Mouse (Mus musculus) A20 (cell line): ENCODE measurements around the gene 1700029F12Rik.

ENCODE experiments used
- DNase-seq: peaks from one replicate; pipeline ENCODE4 v3.0.0-alpha.2; 2011; ENCODE audit warnings: low read depth, low spot score

1700029F12Rik gene

DNA sequence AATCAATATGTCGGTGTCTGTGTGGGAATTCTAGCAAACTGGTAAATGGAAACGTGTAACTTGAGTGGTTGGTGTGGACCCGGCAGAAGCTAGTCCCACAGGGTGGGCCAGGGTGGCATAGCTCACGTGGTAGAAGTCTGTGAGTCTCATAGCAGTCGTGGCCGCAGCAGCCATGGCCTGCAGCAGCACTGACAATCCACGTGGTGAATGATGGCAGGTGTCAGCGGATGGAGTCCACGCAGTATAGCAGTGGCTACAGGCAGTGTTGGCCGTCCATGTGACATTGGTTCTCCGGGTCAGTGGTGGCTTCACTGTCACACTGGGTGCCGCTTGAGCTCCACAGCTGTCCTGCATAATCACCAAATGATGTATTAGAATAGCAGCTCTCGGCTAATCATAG is 4.1 kb downstream of the 1700029F12Rik start:
- no peak for DNase-seq

DNA sequence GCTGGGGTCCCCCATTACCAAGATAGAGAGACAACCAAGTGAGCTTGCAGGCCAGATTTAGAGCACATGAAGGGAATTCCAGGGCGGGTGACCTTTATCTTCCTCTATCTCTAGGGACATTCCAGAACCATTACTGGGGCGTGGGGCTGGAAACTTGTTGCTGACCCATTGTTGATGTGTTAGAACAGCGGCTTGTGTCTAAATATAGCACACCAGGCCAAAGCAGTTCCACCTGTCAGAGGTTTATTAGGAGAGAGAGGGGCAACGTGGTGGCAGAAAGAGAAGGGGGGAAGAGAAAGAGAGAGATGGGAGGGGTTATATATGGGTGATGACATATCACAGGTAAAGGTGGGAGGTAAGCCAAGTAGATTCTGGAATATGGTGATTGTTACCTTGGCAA is 12.3 kb downstream of the 1700029F12Rik start:
- DNase-seq, result no peak

DNA sequence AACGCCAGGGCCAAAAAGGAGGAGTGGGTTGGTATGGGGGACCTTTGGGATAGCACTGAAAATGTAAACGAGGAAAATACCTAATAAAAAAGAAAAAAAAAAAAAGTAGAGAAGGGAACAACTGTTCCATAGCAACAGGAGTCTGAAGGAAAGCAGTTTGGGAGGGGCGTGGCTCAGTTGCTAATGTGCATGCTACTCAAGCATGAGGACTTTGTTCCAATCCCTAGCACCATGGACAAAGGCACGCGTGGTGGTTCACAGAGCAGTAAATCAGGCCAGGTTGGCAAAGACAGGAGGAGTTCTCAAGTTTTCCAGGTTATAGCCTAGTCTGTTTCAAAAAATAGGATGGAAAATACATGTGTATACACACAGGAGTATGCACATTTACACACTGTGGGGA is 14.0 kb downstream of the 1700029F12Rik start:
- DNase-seq, result no peak

DNA sequence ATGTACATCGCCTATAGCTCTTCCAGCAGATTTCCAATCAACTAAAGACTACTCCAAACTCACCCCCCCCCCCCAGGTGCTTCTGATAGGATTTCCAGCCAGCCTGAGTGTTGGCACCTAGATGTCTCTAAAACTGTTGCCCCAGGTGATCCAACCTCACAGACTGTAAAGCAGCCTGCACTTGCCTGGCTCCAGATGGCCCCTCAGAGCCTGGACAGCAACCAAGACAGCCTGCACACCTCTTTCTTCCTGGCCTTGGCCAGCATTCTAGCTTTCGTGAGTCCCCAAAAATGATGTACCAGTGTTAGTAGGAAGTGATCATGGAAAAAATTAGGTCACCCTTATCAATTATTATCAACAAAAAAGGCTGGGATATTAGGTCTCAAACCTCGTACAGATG is 16.5 kb downstream of the 1700029F12Rik start:
- DNase-seq, result no peak

DNA sequence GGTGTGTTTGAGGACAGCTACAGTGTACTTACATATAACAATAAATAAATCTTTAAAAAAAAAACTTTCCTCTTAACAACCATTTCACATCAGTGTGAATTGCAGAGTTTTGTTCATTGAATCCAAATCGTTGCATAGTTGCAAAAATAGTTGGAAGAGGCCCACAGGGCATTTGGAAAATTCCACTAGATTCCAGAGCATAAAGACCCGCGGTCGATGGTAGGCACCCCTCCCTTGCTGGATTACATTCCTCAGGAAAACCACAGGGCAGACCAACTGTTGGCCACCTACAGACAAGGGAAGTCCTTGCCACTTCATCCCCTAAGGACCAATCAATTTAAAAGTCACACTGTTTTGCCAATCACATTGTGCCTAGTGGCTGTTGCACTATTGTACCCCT is 19.8 kb downstream of the 1700029F12Rik start:
- DNase-seq, result no peak

DNA sequence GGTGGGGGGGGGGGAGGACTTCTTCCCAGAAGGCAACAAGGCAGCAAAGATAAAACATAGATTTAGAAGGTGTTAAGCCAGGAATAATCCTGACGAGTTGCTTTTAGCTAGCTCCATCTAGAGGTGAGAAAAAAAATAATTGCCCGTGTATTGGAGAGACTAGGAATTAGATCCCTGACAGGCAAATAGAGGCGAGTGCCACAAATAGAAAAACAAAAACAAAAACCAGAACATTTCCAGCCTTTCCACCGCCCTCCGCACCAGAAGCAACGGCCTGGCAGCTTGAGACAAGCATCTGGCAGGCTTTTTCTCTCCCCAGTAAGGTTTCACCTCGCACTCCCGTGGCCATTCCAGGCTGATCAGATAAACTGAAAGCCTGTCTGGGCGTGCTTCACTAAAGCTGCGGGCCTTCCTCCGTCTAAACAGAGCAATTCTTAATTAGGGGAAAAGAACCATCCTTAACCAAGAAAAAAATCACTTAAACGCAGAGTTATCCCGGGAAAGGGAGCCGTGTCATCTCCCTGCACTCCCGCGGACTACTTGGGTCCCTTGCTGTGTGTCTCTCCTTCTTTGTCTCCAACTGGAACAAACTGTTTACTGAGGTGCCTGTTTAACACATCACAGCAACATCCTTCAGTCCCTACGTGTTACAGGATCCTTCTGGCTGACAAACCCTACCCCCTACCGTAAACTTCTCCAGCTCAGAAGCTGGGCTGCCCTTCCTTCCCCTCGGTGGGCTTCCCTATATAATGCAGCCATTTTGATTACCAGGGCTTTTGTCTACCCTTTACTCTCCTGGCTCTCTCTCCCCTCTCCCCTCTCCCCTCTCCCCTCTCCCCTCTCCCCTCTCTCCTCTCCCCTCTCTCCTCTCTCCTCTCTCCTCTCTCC is 25.7 kb downstream of the 1700029F12Rik start:
- DNase-seq, result no peak

DNA sequence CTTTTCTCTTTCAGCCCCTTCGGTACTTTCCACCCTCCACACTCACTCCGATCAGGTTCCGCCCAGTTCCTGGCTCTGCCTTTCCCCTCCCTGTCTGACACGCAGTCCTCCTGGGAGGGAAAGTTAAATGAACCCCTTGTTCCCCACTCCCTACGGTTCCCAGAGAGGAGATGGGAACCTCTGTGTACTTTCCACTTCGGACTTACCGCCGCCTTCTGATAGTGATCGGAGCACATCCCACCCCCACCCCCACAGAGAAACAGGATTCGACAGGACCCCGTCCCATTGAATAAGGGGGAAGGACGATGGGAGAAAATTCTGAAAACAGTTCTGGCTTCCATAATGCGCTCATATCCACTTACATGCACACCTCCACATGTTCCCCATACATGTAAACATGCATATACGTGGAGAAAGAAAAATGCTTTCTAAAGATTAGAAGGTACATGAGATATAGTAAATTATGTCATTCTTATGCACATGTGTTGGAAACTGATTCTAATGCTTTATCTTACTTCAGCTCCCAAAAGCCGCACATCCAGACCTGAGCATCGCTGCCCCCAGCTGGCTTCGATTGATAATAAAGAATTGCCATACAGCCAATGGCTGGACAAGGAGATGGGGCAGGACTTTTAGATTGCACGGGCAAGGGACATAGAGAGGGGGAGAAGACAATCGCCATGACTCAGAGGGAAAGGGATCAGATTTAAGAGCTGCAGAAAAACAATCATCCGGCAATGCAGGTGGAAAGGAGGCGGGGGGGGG is 26.5 kb downstream of the 1700029F12Rik start:
- DNase-seq, result no peak

DNA sequence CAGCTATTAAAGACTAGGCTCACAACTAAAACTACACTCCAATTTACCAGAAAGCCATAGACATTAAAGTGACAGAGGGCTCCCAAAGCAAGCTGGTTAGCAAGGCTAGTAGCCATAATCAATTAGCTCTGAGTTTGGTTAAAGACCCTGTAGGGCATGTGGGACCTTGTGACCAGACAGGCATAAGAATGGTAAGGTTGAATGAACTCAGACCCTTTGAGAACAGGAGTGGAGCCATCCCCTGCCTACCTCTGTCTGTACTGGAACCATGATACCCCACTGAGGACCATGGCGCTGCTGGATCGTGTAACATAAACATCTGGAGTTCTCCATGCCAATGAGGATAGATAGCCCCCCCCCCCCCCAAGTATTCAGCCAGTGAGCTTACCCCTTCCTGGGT is 27.4 kb downstream of the 1700029F12Rik start:
- DNase-seq, result no peak

DNA sequence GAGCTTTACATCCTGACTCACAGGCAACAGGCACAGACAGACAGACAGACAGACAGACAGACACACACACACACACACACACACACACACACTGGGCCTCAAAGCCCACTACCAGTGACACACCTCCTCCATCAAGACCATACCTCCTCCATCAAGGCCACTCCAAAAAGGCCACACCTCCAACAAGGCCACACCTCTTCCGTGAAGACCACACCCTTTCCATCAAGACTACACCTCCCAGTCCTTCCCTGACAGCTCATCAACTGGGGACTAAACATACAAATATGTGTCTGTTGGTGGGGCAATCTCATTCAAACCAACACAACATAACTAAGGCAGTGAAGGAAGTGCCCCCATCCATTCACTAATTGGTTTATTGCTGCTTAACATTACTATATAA is 37.1 kb downstream of the 1700029F12Rik start:
- no peak for DNase-seq

DNA sequence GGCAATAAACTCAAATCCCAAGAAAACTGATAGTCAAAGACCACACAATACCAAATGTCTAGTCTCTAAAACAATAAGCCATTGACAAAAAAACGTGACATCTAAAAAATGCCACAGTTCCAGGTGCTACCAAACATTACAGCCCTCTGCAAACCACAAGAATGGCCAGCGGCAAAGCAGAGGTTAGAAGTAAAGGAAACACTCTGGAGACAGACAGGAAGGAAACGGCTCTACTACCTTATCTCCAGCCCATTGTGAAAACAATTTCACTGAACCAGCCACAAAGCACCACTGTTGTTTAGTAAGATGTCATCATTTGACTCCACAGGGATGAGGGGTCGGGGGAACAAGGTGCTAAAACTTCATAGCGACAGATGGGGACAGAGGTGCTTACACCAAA is 38.9 kb downstream of the 1700029F12Rik start:
- DNase-seq, result no peak

DNA sequence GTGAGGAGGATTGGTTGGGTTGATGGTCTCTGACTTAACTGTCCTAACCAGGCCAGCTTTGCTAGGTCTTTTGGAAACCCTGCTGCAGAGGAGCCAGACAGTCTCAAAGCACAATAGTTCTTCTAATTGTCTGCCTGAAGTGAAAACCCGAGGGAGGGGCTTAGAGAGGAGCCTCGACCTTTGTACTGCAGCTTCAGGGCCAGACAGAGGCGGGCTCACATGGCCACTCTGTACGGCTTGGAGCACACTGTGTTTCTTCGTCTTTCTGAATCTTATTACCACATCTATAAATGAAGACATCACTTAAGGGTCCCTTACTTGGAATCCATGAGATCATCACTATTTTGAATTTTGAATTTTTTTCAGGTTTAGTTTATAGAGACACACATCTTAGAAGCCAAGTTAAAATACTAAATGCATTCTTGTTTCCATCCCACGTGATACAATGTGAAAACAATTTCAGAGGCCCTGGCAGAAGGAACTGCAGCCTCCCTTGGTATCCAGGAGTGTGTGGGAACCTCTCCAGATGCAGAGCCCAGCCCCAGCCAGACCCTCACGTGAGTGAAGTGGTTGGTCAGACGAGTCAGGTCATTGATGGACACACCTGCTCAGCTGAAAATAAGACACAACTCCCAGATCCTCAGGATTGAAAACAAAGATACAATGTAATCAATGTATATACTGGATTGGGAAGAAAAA is 40.7 kb downstream of the 1700029F12Rik start:
- DNase-seq, result no peak

DNA sequence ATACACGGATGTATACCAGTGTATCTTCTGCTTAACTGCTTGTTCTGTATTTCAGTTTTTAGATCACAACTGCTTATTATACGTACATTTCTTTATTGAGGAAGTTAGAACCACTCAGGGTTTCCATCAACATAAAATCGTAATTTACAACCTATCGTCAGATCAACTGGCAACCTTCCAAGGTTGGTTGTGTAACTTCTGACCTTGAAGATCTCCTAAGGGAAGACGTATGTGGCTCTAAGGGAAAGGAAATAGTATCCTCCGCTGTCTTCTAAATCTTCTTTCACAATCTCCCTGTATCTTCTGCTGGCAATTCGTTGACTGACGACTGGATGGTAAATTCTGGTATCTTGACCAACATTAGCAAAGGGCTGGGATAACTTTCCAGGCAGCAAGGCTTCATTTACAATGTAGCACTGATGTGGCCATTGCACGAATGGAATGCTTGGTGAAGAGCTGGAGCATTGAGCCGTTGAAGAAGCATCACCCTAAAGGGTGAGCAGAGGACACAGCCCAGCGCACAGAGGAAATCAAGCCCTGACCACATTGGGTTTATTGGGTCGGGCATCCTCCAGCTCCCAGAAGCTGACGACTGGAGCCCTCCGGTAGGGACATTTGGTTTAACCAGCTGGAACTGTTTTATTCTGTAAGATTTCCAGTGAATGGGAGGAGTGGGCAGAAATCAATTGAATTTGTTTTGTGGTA is 43.4 kb downstream of the 1700029F12Rik start:
- DNase-seq, result no peak

DNA sequence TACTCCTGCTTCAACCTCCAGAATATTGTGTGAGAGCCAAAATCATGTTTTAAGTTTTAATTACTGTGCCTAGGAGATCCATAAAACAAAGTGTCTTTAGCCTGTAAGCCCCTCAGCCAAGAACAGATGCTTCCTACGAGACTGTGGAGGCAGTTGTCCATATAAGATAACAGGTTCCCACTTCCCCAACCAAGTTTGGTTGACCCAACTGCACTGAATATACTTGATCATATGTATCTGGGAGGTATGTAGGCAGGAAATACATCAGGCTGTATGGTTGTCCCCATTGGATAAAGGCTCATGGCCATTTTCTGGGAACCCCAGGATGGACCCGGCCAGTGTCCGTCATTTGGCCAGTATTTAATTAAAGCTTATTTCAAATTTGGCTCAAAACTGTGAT is 44.1 kb downstream of the 1700029F12Rik start:
- DNase-seq, result no peak

DNA sequence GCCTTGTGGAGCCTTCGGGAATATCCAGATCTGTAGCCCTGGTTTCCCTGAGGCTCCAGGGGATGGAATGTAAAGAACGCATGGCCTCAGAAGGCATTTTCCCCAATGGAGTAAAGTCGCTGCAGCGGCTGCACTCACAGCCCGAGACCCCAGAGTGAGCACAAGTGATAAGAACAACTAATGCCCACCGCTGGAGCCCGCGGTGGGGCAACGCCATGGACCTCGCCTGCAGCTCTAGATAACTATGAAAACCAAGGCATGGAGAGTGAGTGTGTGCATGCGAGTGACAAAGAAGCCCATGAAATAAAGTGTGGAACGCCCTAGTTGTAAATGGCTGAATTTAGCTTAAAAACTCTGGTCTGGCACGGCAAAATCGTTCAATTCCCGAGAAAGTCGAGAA is 45.0 kb downstream of the 1700029F12Rik start:
- DNase-seq, result no peak

DNA sequence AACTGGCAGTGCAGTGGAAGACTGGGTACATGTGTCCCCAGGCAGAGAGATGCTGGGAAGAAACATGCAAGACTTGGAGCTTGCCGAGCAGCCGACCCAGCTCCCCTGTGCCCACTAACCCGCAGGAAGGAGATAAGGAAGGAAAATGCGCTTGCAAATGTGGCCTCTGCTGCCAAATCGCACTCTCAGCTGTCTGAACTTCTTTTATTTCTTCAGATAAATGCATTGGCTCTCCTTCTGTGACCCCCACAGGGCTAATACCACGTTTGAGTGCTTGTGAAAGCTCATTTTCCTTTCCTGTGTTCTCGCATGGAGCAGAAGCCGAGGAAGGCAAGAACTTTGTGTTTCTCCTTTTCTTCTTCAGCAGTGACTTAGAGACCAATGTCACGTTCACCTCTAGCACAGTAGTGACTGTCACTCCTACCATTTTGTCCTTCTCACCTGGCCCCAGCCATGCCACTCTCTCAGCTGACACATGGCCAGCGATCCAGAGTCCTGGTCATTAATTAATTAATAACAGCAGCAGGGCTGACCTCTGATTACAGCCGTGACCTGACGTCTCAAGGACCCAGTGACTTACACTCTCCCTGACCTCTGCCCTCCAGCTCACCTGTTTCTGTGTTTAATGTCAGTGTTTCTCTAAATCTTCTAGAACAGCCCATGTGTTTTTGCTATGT is 48.4 kb downstream of the 1700029F12Rik start:
- DNase-seq, result no peak

DNA sequence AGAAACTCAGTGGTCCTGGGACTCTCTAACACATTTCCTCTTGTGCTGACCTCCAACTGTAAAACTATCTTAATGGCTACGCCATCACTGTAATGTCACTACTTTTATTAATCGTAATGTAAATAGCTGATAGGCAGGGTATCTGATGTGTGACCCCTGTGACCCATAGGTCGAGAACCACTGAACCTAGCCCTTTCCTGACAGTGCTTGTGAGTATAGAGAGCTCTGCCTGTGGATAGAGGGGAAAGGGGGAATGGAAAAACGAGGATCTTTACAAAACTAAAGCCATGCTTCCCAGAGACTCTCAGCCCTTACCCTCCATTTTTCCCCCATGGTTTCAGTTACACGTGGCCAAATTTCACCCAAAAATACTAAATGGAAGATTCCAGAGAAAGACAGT is 49.5 kb downstream of the 1700029F12Rik start:
- DNase-seq, result no peak

DNA sequence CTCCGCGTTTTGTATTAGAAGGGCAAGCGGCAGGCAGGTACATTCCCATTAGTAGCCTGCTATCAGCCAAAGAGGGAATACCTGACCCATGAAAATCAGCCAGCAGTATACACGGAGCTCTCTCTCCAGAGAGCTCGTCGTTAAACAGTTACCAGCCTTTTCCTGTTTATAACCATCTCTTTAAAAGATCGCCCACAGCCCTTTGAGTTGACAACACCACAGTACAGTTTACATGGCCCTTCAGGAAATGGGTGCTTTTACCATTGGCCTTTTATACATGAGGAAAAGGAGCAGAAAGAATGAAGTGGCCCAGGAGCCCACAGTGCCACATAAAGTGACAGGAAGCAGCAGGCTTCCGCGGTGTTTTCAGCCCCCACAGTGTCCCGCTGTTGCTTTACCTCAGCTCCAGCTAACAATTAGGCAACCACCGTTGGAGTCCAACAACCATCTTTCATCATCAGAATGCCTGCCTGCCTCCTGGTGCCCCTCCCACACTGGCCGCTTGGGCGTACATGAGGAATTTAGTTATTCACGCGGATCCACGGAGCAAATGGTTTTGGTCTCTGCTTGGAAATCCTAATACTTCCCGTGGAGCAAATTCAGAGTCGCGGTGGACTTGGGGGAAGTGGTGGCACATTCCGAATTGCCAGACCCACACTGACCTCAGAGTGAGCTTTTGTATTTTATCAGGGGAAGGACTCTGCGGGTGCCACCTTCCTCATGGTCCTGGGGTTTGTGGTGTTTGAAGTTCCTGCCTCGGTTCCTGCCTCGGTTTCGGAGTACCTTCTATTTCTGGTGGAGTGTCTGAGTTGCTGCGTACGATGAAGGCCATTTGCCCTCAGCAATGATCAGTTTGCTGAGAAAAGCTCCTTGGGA is 50.7 kb downstream of the 1700029F12Rik start:
- DNase-seq, result no peak

DNA sequence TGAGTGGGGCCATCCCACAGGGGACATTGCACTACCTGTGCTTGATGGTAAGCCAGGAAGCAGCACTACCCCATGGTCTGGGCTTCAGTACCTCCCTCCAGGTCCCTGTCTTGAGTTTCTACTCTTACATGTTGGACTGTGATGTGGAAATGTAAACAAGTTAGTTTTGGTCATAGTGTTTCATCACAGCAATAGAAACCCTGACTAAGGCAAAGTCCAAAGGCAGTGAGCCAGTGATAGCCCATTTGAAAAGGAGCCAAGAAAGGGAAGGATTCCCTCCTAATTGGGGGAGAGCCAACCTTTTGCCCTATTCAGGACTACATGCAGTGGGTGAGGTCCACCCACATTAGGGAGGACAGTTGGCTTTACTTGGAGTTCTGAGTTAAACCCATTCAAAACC is 53.6 kb downstream of the 1700029F12Rik start:
- no peak for DNase-seq

DNA sequence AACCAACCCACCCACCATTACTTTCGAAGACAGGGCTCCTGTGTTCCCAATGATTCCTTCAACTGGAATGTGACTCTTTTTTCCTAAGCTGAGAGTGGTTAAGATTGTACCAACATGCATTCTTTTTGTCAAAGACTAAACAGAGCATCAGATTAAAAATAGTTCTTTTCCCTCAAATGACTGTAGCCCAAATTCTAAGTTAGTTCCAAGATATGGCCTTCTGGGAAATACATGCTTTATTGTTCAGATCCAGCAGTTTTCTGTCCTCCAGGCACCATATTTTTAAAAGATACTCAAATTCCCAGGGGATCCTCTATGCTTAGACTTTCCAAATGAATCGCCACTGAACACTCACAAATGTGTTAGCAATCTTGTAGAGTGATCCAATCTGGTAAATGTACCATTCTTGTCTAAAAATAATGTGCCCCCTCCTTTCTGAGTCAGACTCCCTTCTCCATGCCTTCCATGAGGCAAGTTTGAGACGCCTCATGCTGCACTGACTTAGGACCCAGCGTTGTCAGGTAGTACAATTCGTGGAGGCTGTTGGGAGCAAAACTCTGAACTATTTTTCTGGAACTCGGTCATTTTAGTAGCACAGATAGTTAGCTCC is 57.1 kb downstream of the 1700029F12Rik start:
- no peak for DNase-seq

DNA sequence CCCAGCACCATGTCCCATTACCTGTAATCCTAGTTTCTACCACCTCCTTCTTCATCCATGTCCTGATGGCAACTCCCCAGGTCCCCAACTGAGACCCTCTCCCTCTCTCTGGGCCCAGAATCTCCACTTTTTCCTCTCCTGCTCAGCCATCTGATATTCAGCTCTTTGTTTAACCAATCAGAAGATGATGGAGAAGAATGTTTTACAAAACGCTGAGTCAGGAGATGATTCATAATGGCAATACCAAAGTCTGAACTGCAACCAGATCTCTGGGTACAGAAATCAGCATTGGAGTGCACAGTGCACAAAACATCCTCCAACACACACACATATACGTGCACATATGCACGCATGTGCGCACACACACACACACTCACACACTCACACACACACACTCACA is 60.8 kb downstream of the 1700029F12Rik start:
- no peak for DNase-seq
